Mouse (Mus musculus): ENCODE results near the gene Ebf1.

Ebf1 gene

DNA sequence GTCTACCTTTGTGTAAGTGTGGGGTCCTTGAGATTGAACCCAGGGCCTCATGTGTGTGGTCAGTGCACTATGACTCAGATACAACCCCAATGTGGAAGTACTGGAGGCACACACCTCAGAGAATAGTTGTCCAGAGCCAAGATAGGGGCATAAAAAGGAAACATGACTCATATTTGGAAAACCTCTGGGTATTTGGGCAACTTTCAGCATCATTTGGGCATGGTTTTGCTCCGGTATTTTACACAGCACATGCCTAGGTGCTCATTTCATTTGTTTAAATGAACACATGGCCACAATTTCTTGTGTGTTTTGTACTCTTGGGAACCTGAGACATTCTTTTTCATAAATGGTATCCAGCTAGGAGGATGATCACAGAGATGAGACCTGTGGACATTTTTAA, 161.9 kb downstream of the Ebf1 start:
- no peak for DNase-seq (ENCODE audit: low spot score in 2 of 2)

DNA sequence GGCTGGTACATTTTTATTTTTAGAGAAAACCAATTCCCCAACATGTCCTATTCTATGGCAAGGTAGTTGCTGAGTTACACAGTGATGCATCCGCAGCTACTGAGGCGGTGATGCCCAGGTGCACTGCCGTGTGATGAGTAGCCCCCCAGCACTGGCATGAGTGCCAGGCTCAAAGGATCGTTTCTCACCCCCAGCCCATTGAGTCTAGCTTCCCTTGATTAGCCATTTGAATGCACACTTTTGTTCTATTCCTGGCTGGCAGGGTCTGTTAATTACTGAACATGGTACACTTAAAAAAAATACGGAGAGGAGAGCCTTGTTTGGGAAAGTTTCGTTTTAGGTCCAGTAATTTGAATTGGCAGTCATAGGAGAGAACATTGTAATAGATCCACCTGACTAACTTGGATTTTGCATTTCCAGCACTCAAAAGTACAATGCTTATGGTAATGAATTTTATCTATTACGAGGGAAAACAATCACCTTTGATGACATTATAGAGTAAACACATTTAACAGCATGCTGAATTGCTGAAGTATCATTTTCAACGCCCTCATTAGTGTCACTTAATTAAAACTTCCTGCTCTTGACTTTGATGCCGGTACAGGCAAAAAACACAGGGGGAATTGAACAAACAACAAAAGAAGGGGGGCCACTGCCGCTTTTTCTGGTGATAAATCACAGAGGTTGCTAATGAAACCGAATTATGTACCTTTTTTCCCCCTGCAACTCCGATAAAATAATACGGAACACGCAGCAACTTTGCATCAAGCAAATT, 167.3 kb downstream of the Ebf1 start:
- no peak for DNase-seq (ENCODE audit: low spot score in 2 of 2)

DNA sequence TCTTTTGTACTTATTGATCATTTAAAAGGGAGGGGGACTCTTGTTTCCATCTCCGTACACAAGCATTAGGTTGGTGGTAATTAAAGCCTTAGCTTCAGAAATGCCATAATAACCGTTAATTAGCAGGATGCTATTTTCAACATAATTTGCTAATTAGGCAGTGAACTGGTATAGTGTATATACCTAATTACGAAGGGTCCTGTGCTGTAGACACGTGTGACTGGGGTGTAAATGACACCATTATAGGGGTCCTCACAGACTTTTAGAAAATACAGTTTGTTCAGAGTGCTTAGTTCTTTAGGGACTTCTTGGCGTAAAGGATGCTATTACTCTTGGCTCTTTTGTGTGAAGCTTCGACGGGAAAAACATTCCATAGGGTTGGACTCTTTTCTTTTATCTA, 167.9 kb downstream of the Ebf1 start:
- DNase-seq (ENCODE audit: low spot score in 2 of 2), result no peak

DNA sequence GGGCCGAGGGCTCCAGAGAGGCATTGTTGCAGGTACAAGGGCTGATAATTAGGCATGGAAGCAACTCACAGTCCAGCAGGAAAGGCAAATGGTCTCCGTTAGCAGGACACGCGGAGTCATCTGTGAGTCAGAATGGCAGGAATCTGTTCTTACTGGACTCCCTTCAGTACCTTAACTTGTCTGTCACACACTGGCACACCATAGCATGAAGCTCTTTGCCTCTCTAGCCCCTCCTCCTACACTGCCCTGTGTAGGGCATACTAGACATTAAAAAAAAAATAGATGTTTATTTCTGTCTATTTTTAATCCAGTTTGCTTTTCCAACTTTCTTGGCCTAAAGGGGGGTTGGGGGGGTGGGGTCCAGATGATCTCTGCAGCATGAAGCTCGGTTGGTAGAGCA, 168.4 kb downstream of the Ebf1 start:
- DNase-seq (ENCODE audit: low spot score in 2 of 2), result no peak

DNA sequence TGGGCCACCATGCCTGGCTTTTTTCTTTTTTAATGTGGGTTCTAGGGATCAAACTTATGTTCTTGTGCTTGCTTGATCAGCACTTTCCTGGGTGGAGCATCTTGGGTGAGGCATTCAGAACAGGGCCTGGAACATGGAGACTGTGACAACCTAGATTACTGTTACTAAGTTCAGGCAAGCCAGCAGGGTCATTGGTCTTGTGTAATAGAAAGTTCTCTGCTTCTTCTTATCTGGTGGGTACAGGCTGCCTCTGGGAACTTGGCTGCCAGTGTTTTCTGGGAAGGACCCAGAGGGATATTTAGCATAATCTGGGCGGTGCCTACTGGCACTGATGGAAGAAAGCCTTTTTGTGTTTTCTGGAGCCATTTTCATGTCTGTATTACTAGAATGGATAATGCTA, 170.9 kb downstream of the Ebf1 start:
- no peak for DNase-seq (ENCODE audit: low spot score in 2 of 2)

DNA sequence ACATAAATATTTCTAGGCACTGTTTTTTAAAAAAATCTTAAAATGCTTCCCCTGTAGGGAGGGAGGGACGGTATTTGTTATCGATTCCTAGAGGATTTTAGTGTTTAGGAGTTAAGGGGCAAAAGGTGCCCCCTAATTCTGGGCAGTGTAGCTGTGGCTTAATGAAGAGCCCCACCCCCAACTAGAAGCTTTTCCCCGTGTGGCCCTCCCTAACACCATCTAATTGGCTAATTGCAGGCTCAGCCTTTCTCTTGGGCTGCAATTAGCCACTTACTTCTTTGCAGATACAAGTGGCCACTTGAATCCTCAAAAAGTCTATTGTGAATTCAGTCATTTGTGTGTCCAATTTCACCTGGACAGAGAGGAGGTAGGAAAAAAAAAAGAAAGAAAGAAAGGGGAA, 175.7 kb downstream of the Ebf1 start:
- no peak for DNase-seq (ENCODE audit: low spot score in 2 of 2)

DNA sequence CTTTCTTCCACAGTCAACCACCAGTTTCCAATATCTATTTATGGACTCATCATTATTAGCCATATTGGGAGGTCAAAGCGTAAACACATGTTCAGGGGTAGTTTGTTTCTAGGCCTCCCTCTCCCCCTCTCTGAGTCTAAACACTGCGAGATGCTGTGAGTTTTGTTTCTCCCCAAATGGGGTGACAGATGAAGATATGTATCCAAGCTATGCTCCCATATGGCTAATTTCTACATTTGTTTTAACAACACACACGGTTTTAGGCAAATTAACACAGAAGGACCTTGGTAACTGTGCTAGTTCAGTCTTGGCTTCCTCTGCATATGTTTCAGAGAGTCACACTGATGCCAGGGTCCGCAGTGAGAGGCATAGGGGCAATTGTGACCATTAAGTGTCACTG, 177.8 kb downstream of the Ebf1 start:
- DNase-seq (ENCODE audit: low spot score in 2 of 2), result no peak

DNA sequence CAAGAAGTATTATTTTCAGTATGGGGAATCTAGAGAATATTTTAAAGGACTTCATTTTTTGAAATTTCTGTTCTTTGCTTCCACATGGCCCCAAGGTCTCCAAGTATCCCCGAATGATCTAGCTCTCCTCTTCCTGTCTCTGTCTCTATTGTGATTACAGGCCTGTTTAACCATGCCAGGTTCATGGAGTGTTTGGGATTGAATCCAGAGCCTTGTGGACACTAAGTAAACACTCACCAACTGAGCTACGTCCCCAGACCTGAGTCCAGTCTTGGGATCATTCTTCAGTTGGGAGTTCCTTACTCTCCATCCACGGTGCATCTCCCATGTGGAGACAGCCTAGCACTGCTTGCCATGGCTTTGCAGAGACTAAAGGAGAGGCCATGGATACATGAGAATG, 178.7 kb downstream of the Ebf1 start:
- DNase-seq (ENCODE audit: low spot score in 2 of 2), result no peak

DNA sequence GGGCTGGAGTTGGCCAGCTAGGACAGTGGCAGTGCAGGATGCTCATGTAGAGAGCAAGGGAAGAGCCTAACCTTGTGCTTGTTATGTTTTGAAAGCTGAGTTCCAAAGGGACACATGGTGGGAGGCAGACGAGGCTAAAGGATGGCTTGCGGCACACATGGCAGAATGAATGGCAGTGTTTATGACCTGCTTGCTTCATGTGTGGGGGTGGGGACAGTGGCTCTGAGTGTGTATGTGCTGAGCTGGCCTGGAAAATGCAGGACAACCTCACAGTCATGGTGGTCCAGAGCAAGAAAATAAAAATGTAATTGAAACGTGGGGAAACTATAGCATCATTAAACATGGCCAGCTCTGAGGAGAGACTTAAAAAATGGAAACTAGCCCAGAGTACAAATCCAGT, 181.2 kb downstream of the Ebf1 start:
- DNase-seq (ENCODE audit: low spot score in 2 of 2), result no peak

DNA sequence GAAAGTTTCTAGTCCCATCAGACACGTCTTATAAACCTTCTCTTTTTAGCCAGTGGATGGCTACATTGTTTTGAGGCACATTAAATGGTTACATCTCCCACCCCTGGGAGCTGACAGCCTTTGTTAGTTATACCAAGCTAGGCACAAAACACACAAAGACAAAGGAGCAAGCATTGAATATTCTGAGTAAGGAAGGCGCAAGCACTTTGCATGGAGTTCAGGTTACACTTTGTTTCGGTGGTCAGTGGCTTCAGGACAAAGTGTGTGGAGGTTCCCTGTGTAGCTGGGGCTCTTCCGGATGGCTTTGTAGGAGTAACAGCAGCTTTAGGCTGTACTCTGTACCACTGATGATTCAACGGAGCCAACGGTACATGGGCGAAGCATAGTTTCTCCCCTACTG, 186.9 kb downstream of the Ebf1 start:
- no peak for DNase-seq (ENCODE audit: low spot score in 2 of 2)

DNA sequence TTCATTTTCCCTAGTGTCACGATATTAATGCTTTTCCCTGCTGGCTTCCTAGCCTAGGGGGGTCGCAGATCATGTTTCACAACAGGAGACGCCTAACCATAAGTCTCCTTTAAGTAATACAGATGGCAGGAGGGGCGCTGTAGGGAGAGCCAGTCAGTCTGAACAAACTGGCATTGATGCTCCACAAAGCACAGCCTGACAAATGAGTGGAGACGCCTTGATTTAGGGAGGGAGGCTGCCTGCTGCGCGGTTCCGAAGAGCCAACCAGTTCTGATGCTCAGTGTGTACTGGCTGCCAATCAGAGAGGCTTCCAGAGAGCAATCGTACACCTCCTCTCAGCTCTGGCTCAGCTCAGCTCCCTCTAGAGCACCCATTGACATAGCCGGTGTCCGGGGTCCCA, 189.5 kb downstream of the Ebf1 start:
- DNase-seq (ENCODE audit: low spot score in 2 of 2), result no peak

DNA sequence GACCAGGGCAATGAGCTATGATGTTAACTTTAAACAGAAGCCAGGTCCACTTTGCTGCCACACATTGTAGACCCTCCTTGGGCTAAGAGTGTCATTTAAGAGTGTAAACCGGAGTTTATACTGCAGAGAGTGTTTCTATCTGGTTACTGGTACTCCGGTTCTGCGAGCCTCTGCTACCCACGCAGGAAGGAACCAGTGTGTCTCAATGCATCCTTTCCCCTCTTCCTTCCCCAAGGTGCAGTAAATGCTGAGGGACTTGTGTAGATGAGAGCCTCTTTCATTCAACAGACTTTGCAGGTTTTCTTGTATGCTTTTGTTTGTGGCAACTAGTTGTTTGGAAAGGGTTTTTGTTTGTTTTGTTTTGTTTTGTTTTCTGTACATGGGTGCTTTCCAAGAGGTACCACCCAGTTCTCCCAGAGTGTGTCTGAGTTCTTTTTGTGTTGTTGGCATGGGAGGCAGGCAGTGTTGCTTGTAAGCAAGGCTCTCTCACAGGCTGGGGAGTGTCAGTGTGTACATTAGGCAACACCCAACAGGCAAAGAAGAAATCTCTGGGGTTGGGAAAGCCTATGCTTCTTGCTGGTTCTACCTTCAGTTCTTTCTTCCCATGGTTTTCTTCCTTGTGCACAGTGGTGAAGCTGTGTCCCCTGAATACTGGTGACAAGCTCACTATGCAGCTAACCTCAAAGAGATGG, 191.9 kb downstream of the Ebf1 start:
- DNase-seq (ENCODE audit: low spot score in 2 of 2), result no peak

DNA sequence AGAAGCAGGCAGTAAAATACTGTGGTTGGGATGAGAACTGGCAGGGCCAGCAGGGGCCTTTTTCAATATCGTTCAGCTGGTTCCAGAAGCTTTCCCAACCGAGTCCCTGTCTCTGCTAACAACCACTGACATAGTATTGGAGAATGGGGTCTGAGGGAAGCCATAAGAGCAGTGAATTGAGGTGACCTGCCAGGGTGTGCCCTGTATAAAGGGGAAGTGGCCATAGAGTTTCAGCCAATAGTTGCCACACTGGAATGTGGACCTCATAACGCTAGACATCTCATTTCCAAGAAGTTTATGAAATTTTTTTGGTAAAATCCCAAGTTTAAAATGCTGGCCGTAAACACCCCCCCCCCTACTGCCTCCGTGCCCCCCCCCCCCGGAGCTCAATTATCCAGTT, 193.9 kb downstream of the Ebf1 start:
- no peak for DNase-seq (ENCODE audit: low spot score in 2 of 2)

DNA sequence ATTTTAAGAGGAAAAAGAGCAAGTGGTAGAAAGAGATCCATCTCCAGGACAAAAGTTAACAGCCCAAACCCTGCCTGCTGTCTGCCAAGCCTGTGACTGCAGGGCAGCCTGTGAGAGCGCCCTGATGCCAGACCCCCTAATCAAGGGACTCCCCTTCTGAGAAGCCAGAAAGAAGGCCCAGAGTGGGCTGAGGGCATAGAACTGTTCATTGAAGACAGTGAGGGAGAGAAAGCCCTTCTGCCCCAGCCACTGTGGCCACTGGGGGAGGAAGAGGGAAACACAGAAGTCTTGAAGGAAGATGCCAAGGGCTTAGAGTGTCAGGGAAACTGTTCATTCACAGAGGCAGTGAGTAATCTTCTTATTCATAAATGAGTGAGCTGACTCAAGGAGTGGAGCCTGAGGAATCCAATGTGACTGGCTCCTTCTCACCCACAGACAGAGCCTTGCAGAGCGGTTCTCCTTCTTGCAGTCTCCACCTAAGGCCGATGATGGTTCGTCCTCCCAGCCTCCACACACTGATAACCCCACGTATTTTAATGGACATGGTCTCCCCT, 195.2 kb downstream of the Ebf1 start:
- DNase-seq (ENCODE audit: low spot score in 2 of 2), result no peak

DNA sequence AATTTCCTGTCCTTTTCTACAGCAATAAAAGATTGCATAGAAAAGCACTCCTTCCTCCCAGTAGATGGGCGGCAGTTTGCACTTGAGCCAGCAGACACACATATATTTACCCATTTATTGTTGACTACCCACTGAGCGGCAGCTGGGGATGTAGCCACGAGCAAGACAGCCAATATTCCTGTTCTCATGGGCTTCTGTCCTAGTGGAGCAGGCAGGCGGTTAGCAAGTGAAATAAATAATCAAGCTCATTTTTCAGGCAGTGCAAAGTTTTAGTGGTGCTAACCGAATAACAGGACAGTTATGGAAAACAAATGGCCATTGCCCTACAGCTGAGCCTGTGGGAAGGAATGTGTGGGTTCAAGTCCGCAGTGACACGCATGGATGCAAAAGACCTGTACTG, 196.4 kb downstream of the Ebf1 start:
- no peak for DNase-seq (ENCODE audit: low spot score in 2 of 2)

DNA sequence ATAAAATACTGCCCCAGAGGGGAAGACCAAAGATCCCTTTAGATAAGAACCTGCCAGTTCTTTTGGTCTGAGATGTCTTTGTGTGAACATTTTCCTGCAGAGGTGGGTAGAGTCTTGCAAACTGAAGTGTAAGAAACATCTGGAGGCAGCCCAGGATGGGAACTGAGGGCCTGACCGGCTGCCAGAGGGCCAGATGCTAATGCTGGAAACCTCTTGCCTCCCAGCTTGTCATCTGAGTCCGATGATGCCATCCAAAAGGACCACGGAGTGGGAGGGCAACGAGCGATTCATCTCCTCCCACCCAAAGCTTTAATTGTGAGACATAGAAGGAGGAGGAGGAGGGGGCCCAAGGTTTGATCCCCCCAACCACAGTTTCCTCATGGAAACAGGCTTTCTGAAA, 197.7 kb downstream of the Ebf1 start:
- DNase-seq (ENCODE audit: low spot score in 2 of 2), result no peak

DNA sequence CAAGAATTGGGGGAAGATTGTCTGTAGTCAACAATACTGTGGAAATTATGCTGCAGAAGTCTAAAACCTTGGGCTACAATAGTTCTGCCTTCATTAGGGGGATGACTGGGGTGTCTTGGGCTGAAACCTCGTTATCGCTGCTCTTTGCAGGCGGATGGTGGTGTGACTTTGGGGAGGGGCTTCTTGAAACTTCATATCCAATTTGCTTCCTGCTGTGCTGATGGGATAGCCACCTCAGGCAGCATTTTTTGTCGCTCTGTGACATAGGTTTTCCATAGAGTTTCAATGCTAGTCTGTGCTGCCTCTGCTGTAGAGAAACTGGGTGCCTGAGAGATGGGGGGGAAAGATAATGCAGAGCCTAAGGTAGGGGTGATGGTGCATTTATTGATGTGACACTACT, 198.9 kb downstream of the Ebf1 start:
- DNase-seq (ENCODE audit: low spot score in 2 of 2), result no peak

DNA sequence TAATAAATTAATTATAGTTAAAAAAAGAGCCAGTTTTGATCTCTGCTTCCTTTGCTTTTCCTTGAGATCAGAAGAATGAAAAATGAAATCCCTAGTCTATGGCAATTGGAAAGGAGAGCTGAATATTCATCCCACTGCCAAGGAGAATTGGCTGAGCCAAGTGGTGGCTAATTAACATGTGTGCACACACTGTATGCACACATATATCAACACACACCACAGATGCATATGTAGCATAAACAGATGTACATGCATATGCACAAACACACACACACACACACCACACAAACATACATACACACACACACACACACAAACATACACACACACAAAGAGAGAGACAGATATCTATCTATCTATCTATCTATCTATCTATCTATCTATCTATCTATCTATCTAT, 205.2 kb downstream of the Ebf1 start:
- DNase-seq (ENCODE audit: low spot score in 2 of 2), result no peak

DNA sequence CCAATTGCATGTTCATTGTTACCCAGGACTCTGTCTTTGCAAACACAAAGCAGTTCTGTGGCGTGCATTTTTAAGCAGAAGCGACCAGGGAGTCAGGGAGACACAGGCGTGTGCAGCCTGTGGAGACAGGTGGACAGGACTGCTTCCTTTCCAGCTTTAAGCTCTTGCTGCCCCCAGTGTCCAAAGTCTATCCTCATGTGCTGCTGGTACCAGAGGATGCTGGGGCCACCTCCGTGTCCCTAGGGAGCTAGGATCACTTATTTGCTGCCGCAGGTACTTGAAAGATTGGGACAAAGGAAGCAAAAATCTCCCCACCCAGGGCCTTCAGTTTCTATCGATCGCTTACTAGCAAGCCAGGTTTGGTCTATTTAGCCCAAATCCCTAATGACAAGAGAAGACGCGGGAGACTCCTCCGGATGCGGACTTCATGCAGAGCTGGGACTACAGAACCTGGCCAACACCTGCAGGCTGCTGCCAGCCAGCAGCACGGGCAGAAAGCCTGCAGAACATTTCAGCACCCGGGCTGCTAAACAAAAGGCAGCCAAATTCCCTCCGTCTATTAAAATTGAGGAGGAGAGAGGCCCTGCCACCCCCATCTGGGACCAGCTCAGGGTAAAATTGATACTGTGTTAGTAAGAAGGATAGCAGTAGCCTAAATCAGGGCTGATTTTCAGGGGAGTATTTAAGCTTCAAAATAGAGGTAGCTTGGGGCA, 215.3 kb downstream of the Ebf1 start:
- DNase-seq (ENCODE audit: low spot score in 2 of 2), result no peak

DNA sequence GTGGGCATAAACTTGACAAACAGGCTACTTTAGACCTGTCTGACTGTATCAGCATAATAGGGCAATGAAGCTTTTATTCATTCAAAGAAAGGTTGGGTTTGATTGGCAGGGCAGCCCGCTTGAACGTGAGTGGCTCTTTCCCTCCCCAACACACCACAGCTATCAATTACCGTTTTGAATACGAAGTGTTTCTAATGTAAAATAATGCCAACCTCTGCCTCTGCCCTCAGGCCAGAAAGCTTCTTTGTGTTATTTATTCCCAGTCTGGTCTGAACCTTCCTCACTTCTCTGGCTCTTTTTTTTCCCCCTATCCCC, 215.8 kb downstream of the Ebf1 start:
- DNase-seq (ENCODE audit: low spot score in 2 of 2), result no peak

DNA sequence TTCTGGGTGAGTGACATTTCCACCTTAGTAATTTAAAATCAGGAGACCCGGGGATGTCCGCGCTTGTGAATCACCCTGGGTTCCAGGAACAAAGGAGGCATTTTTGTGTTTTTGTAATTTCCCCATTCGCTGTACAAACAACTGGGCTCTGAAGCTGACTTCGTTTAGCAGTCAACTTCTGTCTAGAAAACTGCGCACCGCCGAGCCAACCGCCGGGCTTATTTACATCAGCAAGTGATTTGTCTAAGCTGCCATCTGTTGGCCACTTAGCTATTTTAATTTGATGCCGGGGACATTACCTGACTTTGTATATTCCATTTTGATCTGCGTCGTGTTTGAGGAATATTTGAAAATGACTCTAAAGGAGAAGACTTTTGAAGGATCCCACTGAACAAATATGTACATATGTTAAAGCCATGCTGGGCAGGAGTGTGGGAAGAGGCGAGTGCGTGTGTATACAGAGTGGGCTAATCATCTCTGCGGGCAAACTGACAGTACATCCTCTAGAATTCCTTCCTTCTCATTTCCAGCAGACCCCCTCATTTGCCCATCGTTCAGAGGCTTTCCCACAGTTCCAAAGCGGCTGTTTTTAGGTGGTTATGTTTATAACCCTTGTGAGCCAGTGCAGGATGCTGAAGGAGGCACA, 216.4 kb downstream of the Ebf1 start:
- DNase-seq (ENCODE audit: low spot score in 2 of 2), result no peak

DNA sequence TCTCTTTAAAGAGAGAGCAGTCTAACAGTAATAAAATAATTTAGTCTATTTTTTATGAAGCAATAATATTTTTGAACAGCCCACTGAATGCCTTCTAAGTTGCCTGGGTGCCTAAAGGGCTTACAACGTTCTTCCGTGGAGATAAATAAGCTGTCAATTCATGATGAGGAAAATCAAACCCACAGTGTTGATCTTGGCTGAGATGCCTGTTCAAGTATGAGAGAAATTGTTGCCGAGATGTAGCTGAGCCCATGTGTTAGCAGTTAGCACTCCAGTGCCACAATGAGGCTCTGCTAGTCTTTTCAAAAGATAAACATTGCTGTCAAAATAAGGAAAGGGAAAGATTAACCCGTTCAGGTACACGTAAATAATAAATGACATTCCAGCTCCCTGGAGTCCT, 218.0 kb downstream of the Ebf1 start:
- DNase-seq (ENCODE audit: low spot score in 2 of 2), result no peak

Data from spleen, postnatal 10 days (tissue).